Mouse (Mus musculus): ENCODE data around the gene Gm29094.
"Not testable (repeated sequence)": the region's sequence is repeated elsewhere in the genome, so short reads cannot be mapped to it uniquely, and the experiment has no call there.

DNA sequence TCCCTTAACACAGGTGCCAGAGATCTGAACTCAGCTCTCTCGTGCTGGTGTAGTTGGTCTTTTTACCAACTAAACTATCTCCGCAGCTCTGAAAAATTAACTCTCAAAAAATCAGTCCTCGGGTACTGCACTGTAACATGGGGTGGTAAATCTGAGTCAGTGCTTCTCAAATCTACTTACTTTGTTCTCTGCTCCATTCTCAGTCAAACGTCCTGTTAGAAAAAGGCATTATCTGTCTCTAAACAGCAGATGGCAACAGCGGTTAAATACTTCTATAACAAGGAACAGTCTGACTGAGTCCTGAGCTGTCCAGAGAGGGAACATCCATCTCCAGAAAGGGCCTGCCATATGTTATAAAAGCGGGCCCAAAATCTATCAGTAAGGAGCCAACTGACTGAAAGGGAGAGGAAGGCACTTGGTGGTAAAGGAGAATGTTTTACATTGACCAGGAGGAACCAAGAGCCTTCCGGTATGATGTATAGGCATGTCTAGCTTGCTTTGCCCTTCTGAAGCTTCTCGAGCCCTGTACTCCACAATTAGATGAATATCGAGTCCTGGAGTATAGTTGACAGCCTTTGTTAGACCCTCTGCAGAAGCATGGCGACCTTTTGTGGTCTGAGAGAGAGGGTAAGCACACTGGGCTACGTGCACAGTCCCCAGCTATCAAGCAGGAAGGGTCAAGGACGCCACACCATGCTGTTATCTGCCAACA, 11.3 kb downstream of the Gm29094 start, which contains the start of gene Mthfs:
- not testable (repeated sequence) for TF ChIP-seq CTCF (IDR thresholded peaks at IDR 0.05; ENCODE audit: borderline replicate concordance, insufficient read depth, low read length); POLR2A (IDR thresholded peaks at IDR 0.05; ENCODE audit: low read depth, low read length)
